Mouse (Mus musculus) limb, embryonic 14.5 days (tissue): ENCODE data around the gene Hipk4. TPM values are rescaled to one million over a fixed set of nuclear protein-coding genes. Genes with fewer than 3 reads are reported as not detected.

Experiments
- ATAC-seq: fragments of 200-750 bp; cut with Nextera tagmentation; 2 replicates; pipeline ENCODE4 v1.8.0; 2017; ENCODE audit warnings: low read depth, moderate number of reproducible peaks, moderate TSS enrichment; ENCODE audit not compliant: low FRiP score
- DNase-seq: peaks from one replicate; pipeline ENCODE4 v3.0.0-alpha.2; 2015; ENCODE audit warnings: low spot score
- H3K27ac ChIP-seq: fragments of 300-500 bp; sonication (generic); replicated peaks from 2 replicates; pipeline ENCODE4 v1.5.1; 2014; ENCODE audit warnings: low read depth, mild to moderate bottlenecking, low read length, moderate library complexity, mixed read lengths
- H3K27me3 ChIP-seq: fragments of 300-500 bp; sonication (generic); 2 replicates; pipeline ENCODE4 v1.6.1; 2014; ENCODE audit warnings: low read length, mixed read lengths; ENCODE audit not compliant: control insufficient read depth, insufficient read depth
- H3K36me3 ChIP-seq: fragments of 300-500 bp; sonication (generic); 2 replicates; pipeline ENCODE4 v1.6.1; 2014; ENCODE audit warnings: mild to moderate bottlenecking, low read length, moderate library complexity, mixed read lengths; ENCODE audit not compliant: control insufficient read depth, insufficient read depth
- H3K4me1 ChIP-seq: fragments of 300-500 bp; sonication (generic); 2 replicates; pipeline ENCODE4 v1.6.1; 2014; ENCODE audit warnings: antibody characterized with exemption, low read length, mixed read lengths; ENCODE audit not compliant: control insufficient read depth, insufficient read depth
- H3K4me2 ChIP-seq: fragments of 300-500 bp; sonication (generic); replicated peaks from 2 replicates; pipeline ENCODE4 v1.6.1; 2014; ENCODE audit warnings: low read depth, mild to moderate bottlenecking, low read length, moderate library complexity; ENCODE audit not compliant: severe bottlenecking
- H3K4me3 ChIP-seq: fragments of 300-500 bp; sonication (generic); replicated peaks from 2 replicates; pipeline ENCODE4 v1.5.1; 2014; ENCODE audit warnings: low read length
- H3K9ac ChIP-seq: fragments of 300-500 bp; sonication (generic); 2 replicates; pipeline ENCODE4 v1.6.1; 2014; ENCODE audit warnings: mild to moderate bottlenecking, low read depth, low read length, moderate library complexity; ENCODE audit not compliant: severe bottlenecking
- H3K9me3 ChIP-seq: fragments of 300-500 bp; sonication (generic); 2 replicates; pipeline ENCODE4 v1.6.1; 2016; ENCODE audit warnings: low read length; ENCODE audit not compliant: control insufficient read depth
- POLR2A ChIP-seq: fragments of 200-500 bp; IDR thresholded peaks from 2 replicates; pipeline ENCODE4 v1.8.0; 2012; ENCODE audit warnings: inconsistent platforms, mild to moderate bottlenecking, moderate library complexity, borderline replicate concordance; ENCODE audit not compliant: insufficient read depth, insufficient read length; ENCODE audit errors: extremely low read depth
- WGBS: fragments of 180-500 bp; shearing (Covaris S2); extraction: QIAGEN DNeasy Blood & Tissue Kit; methylation state at CpG from one replicate; pipeline ENCODE4 v1.1.7; 2014; 5-methylcytosine and 5-hydroxymethylcytosine counted together
- polyA plus RNA-seq, 2 experiments: library from polyadenylated mRNA; depleted of rRNA in 1 of 2; stranded (reverse) in 1 of 2; unstranded in 1 of 2; fragments of >200 nt; fragmentation: Nextera tagmentation in 1 of 2; extraction: Ambion mirVana in 1 of 2; gene quantifications; 2 replicates each; pipeline versions ENCODE4 v1.2.1 to v1.2.3; 2012 to 2014

Gene Hipk4
- polyA plus RNA-seq, 2 experiments: 1.2 to 4.3 TPM

DNA sequence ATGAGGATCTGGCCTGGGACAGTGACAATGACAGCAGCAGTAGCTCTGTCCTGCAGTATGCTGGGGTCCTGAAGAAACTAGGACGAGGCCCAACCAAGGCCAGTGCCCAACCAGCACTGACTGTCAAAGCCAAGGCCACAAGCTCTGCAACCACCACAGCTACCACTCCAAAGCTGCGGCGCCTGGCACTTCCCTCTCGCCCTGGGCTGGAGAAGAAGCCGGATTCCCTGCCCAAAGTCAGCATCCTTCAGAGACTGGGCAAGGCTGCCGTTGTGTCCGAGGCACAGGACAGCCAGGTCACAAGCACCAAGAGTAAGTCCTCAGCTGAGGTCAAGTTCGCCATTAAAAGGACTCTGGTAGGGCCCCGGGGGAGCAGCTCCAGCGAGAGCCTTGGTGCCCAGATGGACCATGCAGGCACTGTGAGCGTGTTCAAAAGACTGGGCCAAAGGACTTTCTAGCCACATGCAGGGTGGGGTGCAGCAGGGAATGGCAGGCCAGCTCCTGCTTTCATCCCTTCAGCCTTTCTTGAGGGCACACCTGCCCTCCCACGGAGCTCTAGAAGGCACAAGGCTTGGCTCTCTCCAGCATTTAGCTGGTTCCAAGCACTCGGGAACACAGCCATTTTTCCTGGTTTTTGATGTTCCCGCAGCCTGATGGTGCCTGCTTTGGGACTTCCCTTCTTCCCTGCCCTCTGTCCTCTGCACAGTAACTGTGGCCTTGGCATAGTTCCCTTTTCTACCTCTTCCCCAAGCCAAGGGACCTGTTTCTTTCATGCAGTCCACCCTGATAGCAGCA is 57.5 kb downstream of the Hipk4 start:
- ATAC-seq (no peak), DNase-seq (no peak)
- 86% methylated on average over 14 of the region's 14 CpGs for WGBS
- Histone ChIP-seq H3K9me3 (no peaks in the 10 kb centered on the region), H3K4me3 (no peak overlapping the region), H3K36me3 (peaks cover 82% of the 10 kb centered on the region), H3K27me3 (no peaks in the 10 kb centered on the region), H3K9ac (no peak overlapping the region), H3K4me2 (no peak overlapping the region), H3K27ac (no peak overlapping the region), H3K4me1 (no peaks in the 10 kb centered on the region)
- TF ChIP-seq POLR2A: no peak

Other genes starting within 250 kb of the Hipk4 start
- gene Ltbp4, start 185.6 kb upstream of the Hipk4 start, polyA plus RNA-seq (2012; rRNA removed): 86.0 and 107 TPM in 2 replicates
- 54.3 and 57.1 TPM in 2 replicates for gene Ltbp4, start 185.6 kb upstream of the Hipk4 start, polyA plus RNA-seq (2014; fragmentation: Nextera tagmentation; extraction: Ambion mirVana)
- 58.7 and 80.6 TPM in 2 replicates for gene Shkbp1, start 167.2 kb upstream of the Hipk4 start, polyA plus RNA-seq (2012; rRNA removed)
- 30.5 and 35.5 TPM in 2 replicates for gene Shkbp1, start 167.2 kb upstream of the Hipk4 start, polyA plus RNA-seq (2014; fragmentation: Nextera tagmentation; extraction: Ambion mirVana)
- 0.32 TPM in 1 of 2 replicates, not detected in the other for gene Gm20479, start 165.8 kb upstream of the Hipk4 start, polyA plus RNA-seq (2012; rRNA removed)
- gene Gm20479, start 165.8 kb upstream of the Hipk4 start, polyA plus RNA-seq (2014; fragmentation: Nextera tagmentation; extraction: Ambion mirVana): not detected in 2 replicates
- 0.60 and 0.64 TPM in 2 replicates for gene Sptbn4, start 75.6 kb upstream of the Hipk4 start, polyA plus RNA-seq (2012; rRNA removed)
- 0.15 TPM in 2 replicates for gene Sptbn4, start 75.6 kb upstream of the Hipk4 start, polyA plus RNA-seq (2014; fragmentation: Nextera tagmentation; extraction: Ambion mirVana)
- 44.8 and 49.5 TPM in 2 replicates for gene Blvrb, start 75.3 kb upstream of the Hipk4 start, polyA plus RNA-seq (2012; rRNA removed)
- 60.8 and 61.2 TPM in 2 replicates for gene Blvrb, start 75.3 kb upstream of the Hipk4 start, polyA plus RNA-seq (2014; fragmentation: Nextera tagmentation; extraction: Ambion mirVana)
- 31.3 and 32.1 TPM in 2 replicates for gene Sertad3, start 49.5 kb upstream of the Hipk4 start, polyA plus RNA-seq (2012; rRNA removed)
- gene Sertad3, start 49.5 kb upstream of the Hipk4 start, polyA plus RNA-seq (2014; fragmentation: Nextera tagmentation; extraction: Ambion mirVana): 31.5 and 32.4 TPM in 2 replicates
- 23.3 and 28.0 TPM in 2 replicates for gene Sertad1, start 36.4 kb upstream of the Hipk4 start, polyA plus RNA-seq (2012; rRNA removed)
- 34.2 and 39.4 TPM in 2 replicates for gene Sertad1, start 36.4 kb upstream of the Hipk4 start, polyA plus RNA-seq (2014; fragmentation: Nextera tagmentation; extraction: Ambion mirVana)
- 6.3 and 6.6 TPM in 2 replicates for gene Prx, start 23.9 kb upstream of the Hipk4 start, polyA plus RNA-seq (2012; rRNA removed)
- 2.1 and 2.5 TPM in 2 replicates for gene Prx, start 23.9 kb upstream of the Hipk4 start, polyA plus RNA-seq (2014; fragmentation: Nextera tagmentation; extraction: Ambion mirVana)
- 147 and 193 TPM in 2 replicates for gene Pld3, start 30.0 kb downstream of the Hipk4 start, polyA plus RNA-seq (2012; rRNA removed)
- 110 and 114 TPM in 2 replicates for gene Pld3, start 30.0 kb downstream of the Hipk4 start, polyA plus RNA-seq (2014; fragmentation: Nextera tagmentation; extraction: Ambion mirVana)
- 39.8 and 49.0 TPM in 2 replicates for gene 2310022A10Rik, start 30.0 kb downstream of the Hipk4 start, polyA plus RNA-seq (2012; rRNA removed)
- 27.0 and 27.4 TPM in 2 replicates for gene 2310022A10Rik, start 30.0 kb downstream of the Hipk4 start, polyA plus RNA-seq (2014; fragmentation: Nextera tagmentation; extraction: Ambion mirVana)
- gene Akt2, start 68.3 kb downstream of the Hipk4 start, polyA plus RNA-seq (2012; rRNA removed): 96.6 and 110 TPM in 2 replicates
- gene Akt2, start 68.3 kb downstream of the Hipk4 start, polyA plus RNA-seq (2014; fragmentation: Nextera tagmentation; extraction: Ambion mirVana): 112 and 119 TPM in 2 replicates
- gene Ttc9b, start 130.6 kb downstream of the Hipk4 start, polyA plus RNA-seq (2012; rRNA removed): 0.14 and 0.24 TPM in 2 replicates
- 0.10 and 0.21 TPM in 2 replicates for gene Ttc9b, start 130.6 kb downstream of the Hipk4 start, polyA plus RNA-seq (2014; fragmentation: Nextera tagmentation; extraction: Ambion mirVana)
- gene Map3k10, start 151.3 kb downstream of the Hipk4 start, polyA plus RNA-seq (2012; rRNA removed): 34.4 and 42.9 TPM in 2 replicates
- 8.8 and 10.6 TPM in 2 replicates for gene Map3k10, start 151.3 kb downstream of the Hipk4 start, polyA plus RNA-seq (2014; fragmentation: Nextera tagmentation; extraction: Ambion mirVana)
- 1.9 and 3.2 TPM in 2 replicates for gene Zfp607b, start 166.1 kb downstream of the Hipk4 start, polyA plus RNA-seq (2012; rRNA removed)
- gene Zfp607b, start 166.1 kb downstream of the Hipk4 start, polyA plus RNA-seq (2014; fragmentation: Nextera tagmentation; extraction: Ambion mirVana): 3.0 and 4.9 TPM in 2 replicates
- 10.0 and 11.6 TPM in 2 replicates for gene Zfp60, start 208.1 kb downstream of the Hipk4 start, polyA plus RNA-seq (2012; rRNA removed)
- gene Zfp60, start 208.1 kb downstream of the Hipk4 start, polyA plus RNA-seq (2014; fragmentation: Nextera tagmentation; extraction: Ambion mirVana): 32.6 and 36.5 TPM in 2 replicates